Mouse (Mus musculus): ENCODE results near the gene Syt1.

GRCm38 (mm10) chr10:108619217-108619616, 391.6 kb downstream of the Syt1 start:
- no peak for TF ChIP-seq POLR2A (IDR thresholded peaks at IDR 0.05; ENCODE audit: low read depth, low read length)
- no peak for TF ChIP-seq CTCF (IDR thresholded peaks at IDR 0.05; ENCODE audit: extremely low read depth, insufficient read length, insufficient replicate concordance, low read depth, low read length)
